Mouse (Mus musculus): ENCODE results near the gene Ccdc39. TPM values are rescaled to one million over a fixed set of nuclear protein-coding genes. Genes with fewer than 3 reads are reported as not detected.

The Ccdc39 gene
- 11.8 and 12.9 TPM in 2 replicates for polyA plus RNA-seq (2015; fragmentation: Nextera tagmentation; extraction: Ambion mirVana)

GRCm38 (mm10) chr3:33843801-33844632, at the start of gene Ccdc39:
TSS of gene Ccdc39 (minus strand) at chr3:33844310.
- Histone ChIP-seq H3K27me3 (ENCODE audit: control insufficient read depth, insufficient read depth, low read depth, low read length) (no peaks in the 10 kb centered on the region), H3K4me3 (ENCODE audit: low read length) (peak within 1 kb of the TSS; percentile 53), H3K4me1 (replicated peaks; ENCODE audit: control insufficient read depth, insufficient read depth, low read length) (no peaks in the 10 kb centered on the region), H3K27ac (ENCODE audit: low read length) (no peak within 1 kb of the TSS), H3K36me3 (ENCODE audit: control insufficient read depth, insufficient read depth, low read length) (no peaks in the 10 kb centered on the region), H3K4me2 (ENCODE audit: low read depth, low read length) (peak within 1 kb of the TSS; percentile 78), H3K9ac (ENCODE audit: low read length) (peak within 1 kb of the TSS; percentile 70), H3K9me3 (ENCODE audit: control insufficient read depth, low read length) (no peaks in the 10 kb centered on the region)
- peak; percentile 95 for ATAC-seq (ENCODE audit: low read depth)
- 4% methylated on average over 26 of the region's 26 CpGs for WGBS

DNA sequence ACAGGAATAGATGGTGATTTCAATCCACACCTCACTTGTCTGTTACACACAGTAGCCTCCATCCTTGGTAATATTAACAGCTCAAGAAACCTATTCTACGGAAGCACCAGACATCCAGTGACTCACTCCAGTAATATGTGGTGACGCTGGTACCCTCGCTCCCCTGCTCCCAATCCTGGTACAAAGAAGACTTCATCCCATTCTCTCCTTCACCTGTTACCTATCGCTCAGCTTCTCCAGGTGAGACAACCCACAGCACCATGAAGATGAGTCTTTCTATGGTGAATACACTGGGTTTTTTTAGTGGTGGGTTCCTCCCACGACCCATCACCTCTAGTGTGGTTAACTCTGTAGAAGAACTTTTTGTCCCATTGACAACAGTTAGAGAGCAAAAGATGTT, 49.3 kb upstream of the Ccdc39 start:
- Histone ChIP-seq H3K27ac (ENCODE audit: low read length) (no peak overlapping the region), H3K9me3 (ENCODE audit: control insufficient read depth, low read length) (no peaks in the 10 kb centered on the region), H3K9ac (ENCODE audit: low read length) (no peak overlapping the region), H3K4me3 (ENCODE audit: low read length) (no peak overlapping the region), H3K27me3 (ENCODE audit: control insufficient read depth, insufficient read depth, low read depth, low read length) (no peaks in the 10 kb centered on the region), H3K4me1 (replicated peaks; ENCODE audit: control insufficient read depth, insufficient read depth, low read length) (no peaks in the 10 kb centered on the region), H3K36me3 (ENCODE audit: control insufficient read depth, insufficient read depth, low read length) (no peaks in the 10 kb centered on the region), H3K4me2 (ENCODE audit: low read depth, low read length) (no peak overlapping the region)
- no peak for ATAC-seq (ENCODE audit: low read depth)
- WGBS: 82% methylated on average over 5 of the region's 5 CpGs

DNA sequence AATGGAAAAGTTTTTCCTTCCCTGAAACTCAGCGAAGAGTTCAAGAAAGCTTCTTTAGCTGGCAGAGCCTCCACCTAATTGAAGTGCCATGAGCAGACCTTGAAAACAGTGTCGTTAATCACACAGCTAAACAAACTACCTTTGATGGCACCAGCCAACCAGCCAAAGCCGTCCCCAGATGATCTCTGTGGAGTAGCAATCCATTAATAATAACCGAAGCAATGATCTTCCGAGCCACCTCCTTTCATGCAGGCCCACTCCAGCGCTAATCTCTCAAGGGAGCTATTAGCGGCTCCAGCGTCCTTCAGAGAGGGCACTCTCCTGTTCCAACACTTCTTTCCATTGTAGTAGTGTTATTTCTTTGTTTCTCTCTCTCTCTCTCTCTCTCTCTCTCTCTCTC, 43.3 kb upstream of the Ccdc39 start:
- no peaks in the 10 kb centered on the region for H3K9me3 ChIP-seq (ENCODE audit: control insufficient read depth, low read length)
- no peak overlapping the region for H3K4me2 ChIP-seq (ENCODE audit: low read depth, low read length)
- no peaks in the 10 kb centered on the region for H3K27me3 ChIP-seq (ENCODE audit: control insufficient read depth, insufficient read depth, low read depth, low read length)
- no peak overlapping the region for H3K4me3 ChIP-seq (ENCODE audit: low read length)
- no peak overlapping the region for H3K27ac ChIP-seq (ENCODE audit: low read length)
- H3K9ac ChIP-seq (ENCODE audit: low read length): no peak overlapping the region
- H3K36me3 ChIP-seq (ENCODE audit: control insufficient read depth, insufficient read depth, low read length): no peaks in the 10 kb centered on the region
- no peak for ATAC-seq (ENCODE audit: low read depth)
- no peaks in the 10 kb centered on the region for H3K4me1 ChIP-seq (replicated peaks; ENCODE audit: control insufficient read depth, insufficient read depth, low read length)
- WGBS: 30% methylated on average over 8 of the region's 8 CpGs

- Histone ChIP-seq H3K27ac (ENCODE audit: low read length) (no peak overlapping the region), H3K36me3 (ENCODE audit: control insufficient read depth, insufficient read depth, low read length) (no peaks in the 10 kb centered on the region), H3K9me3 (ENCODE audit: control insufficient read depth, low read length) (no peaks in the 10 kb centered on the region), H3K4me1 (replicated peaks; ENCODE audit: control insufficient read depth, insufficient read depth, low read length) (no peaks in the 10 kb centered on the region), H3K27me3 (ENCODE audit: control insufficient read depth, insufficient read depth, low read depth, low read length) (no peaks in the 10 kb centered on the region), H3K9ac (ENCODE audit: low read length) (no peak overlapping the region), H3K4me2 (ENCODE audit: low read depth, low read length) (no peak overlapping the region), H3K4me3 (ENCODE audit: low read length) (no peak overlapping the region)
- ATAC-seq (ENCODE audit: low read depth): no peak
- WGBS: 84% methylated on average over 6 of the region's 6 CpGs
Observed at GRCm38 (mm10) chr3:33883105-33883504, 39.0 kb upstream of the Ccdc39 start.

- Histone ChIP-seq H3K27me3 (ENCODE audit: control insufficient read depth, insufficient read depth, low read depth, low read length) (no peaks in the 10 kb centered on the region), H3K4me3 (ENCODE audit: low read length) (no peak overlapping the region), H3K4me1 (replicated peaks; ENCODE audit: control insufficient read depth, insufficient read depth, low read length) (no peaks in the 10 kb centered on the region), H3K36me3 (ENCODE audit: control insufficient read depth, insufficient read depth, low read length) (no peaks in the 10 kb centered on the region), H3K9ac (ENCODE audit: low read length) (no peak overlapping the region), H3K9me3 (ENCODE audit: control insufficient read depth, low read length) (no peaks in the 10 kb centered on the region), H3K4me2 (ENCODE audit: low read depth, low read length) (no peak overlapping the region), H3K27ac (ENCODE audit: low read length) (no peak overlapping the region)
- ATAC-seq (ENCODE audit: low read depth): no peak
- 80% methylated on average over 2 of the region's 2 CpGs for WGBS
Observed at GRCm38 (mm10) chr3:33882695-33883094, 38.6 kb upstream of the Ccdc39 start.

DNA sequence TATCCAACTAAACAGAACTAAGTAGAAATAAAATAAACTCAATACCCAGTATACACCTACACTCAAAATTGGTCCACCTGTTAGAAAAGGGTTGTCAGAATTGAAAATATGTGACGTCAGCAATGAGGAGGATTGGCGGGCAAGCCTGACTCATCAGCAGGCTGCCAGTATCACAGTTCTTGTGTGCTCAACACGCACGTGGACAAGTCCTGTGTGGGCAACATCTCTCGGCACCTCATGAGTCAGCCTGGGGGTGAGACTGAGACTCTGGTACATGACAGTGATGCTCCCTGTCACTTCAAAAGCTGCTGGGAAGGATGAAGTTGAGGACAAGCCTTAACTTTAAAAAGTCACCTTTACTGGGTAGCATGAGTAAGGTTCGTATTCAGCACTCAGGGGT, 34.6 kb upstream of the Ccdc39 start:
- Histone ChIP-seq H3K4me1 (replicated peaks; ENCODE audit: control insufficient read depth, insufficient read depth, low read length) (no peaks in the 10 kb centered on the region), H3K9me3 (ENCODE audit: control insufficient read depth, low read length) (no peaks in the 10 kb centered on the region), H3K4me2 (ENCODE audit: low read depth, low read length) (no peak overlapping the region), H3K36me3 (ENCODE audit: control insufficient read depth, insufficient read depth, low read length) (no peaks in the 10 kb centered on the region), H3K9ac (ENCODE audit: low read length) (no peak overlapping the region), H3K4me3 (ENCODE audit: low read length) (no peak overlapping the region), H3K27ac (ENCODE audit: low read length) (no peak overlapping the region), H3K27me3 (ENCODE audit: control insufficient read depth, insufficient read depth, low read depth, low read length) (no peaks in the 10 kb centered on the region)
- no peak for ATAC-seq (ENCODE audit: low read depth)
- 84% methylated on average over 6 of the region's 6 CpGs for WGBS

GRCm38 (mm10) chr3:33874456-33875286, 30.6 kb upstream of the Ccdc39 start:
- WGBS: 48% methylated on average over 12 of the region's 12 CpGs
- no peaks in the 10 kb centered on the region for H3K4me1 ChIP-seq (replicated peaks; ENCODE audit: control insufficient read depth, insufficient read depth, low read length)
- H3K4me3 ChIP-seq (ENCODE audit: low read length): no peak overlapping the region
- no peak overlapping the region for H3K4me2 ChIP-seq (ENCODE audit: low read depth, low read length)
- H3K36me3 ChIP-seq (ENCODE audit: control insufficient read depth, insufficient read depth, low read length): no peaks in the 10 kb centered on the region
- H3K27ac ChIP-seq (ENCODE audit: low read length): no peak overlapping the region
- H3K9me3 ChIP-seq (ENCODE audit: control insufficient read depth, low read length): no peaks in the 10 kb centered on the region
- no peak for ATAC-seq (ENCODE audit: low read depth)
- no peaks in the 10 kb centered on the region for H3K27me3 ChIP-seq (ENCODE audit: control insufficient read depth, insufficient read depth, low read depth, low read length)
- H3K9ac ChIP-seq (ENCODE audit: low read length): no peak overlapping the region

- no peaks in the 10 kb centered on the region for H3K9me3 ChIP-seq (ENCODE audit: control insufficient read depth, low read length)
- no peaks in the 10 kb centered on the region for H3K4me1 ChIP-seq (replicated peaks; ENCODE audit: control insufficient read depth, insufficient read depth, low read length)
- H3K4me2 ChIP-seq (ENCODE audit: low read depth, low read length): no peak overlapping the region
- H3K27me3 ChIP-seq (ENCODE audit: control insufficient read depth, insufficient read depth, low read depth, low read length): no peaks in the 10 kb centered on the region
- no peak overlapping the region for H3K27ac ChIP-seq (ENCODE audit: low read length)
- H3K4me3 ChIP-seq (ENCODE audit: low read length): no peak overlapping the region
- no peaks in the 10 kb centered on the region for H3K36me3 ChIP-seq (ENCODE audit: control insufficient read depth, insufficient read depth, low read length)
- no peak overlapping the region for H3K9ac ChIP-seq (ENCODE audit: low read length)
- ATAC-seq (ENCODE audit: low read depth): no peak
- WGBS: 75% methylated on average over 7 of the region's 7 CpGs
Observed at GRCm38 (mm10) chr3:33873837-33874236, 29.7 kb upstream of the Ccdc39 start.

GRCm38 (mm10) chr3:33873366-33873765, 29.3 kb upstream of the Ccdc39 start:
- H3K4me1 ChIP-seq (replicated peaks; ENCODE audit: control insufficient read depth, insufficient read depth, low read length): no peaks in the 10 kb centered on the region
- H3K4me2 ChIP-seq (ENCODE audit: low read depth, low read length): no peak overlapping the region

More at GRCm38 (mm10) chr3:33873366-33873765, 29.3 kb upstream of the Ccdc39 start:
- Histone ChIP-seq H3K4me3 (ENCODE audit: low read length) (no peak overlapping the region), H3K9me3 (ENCODE audit: control insufficient read depth, low read length) (no peaks in the 10 kb centered on the region), H3K27ac (ENCODE audit: low read length) (no peak overlapping the region), H3K36me3 (ENCODE audit: control insufficient read depth, insufficient read depth, low read length) (no peaks in the 10 kb centered on the region), H3K9ac (ENCODE audit: low read length) (no peak overlapping the region), H3K27me3 (ENCODE audit: control insufficient read depth, insufficient read depth, low read depth, low read length) (no peaks in the 10 kb centered on the region)
- 74% methylated on average over 8 of the region's 8 CpGs for WGBS
- ATAC-seq (ENCODE audit: low read depth): no peak

Data from lung, embryonic 16.5 days (tissue).